Comparison of ENCODE assay signal across 9 mouse cellular contexts in genomic region chr8:70695318-70696018, GRCm38 (mm10). TPM values are rescaled to one million over a fixed set of nuclear protein-coding genes. Genes with fewer than 3 reads are reported as not detected.
A peak's percentile ranks its signal among the peaks of the same experiment; 100 is the strongest.
DNase-seq lines count a peak whose midpoint lies in the region; ATAC-seq lines count a peak whose summit lies in the region.
"Had no signal": no experiment of that assay in that cellular context is flagged by ENCODE, and none has a peak within 500 bp of the region (broad histone marks: within the 10 kb centered on the region; RNA-seq: fewer than 3 reads in every experiment).

No protein-coding gene starts in this region.

- H3K9me3 ChIP-seq in neural tube, embryonic 11.5 days (ENCODE audit: control insufficient read depth, low read length), result no peaks in the 10 kb centered on the region
- H3K9me3 ChIP-seq in embryonic facial prominence, embryonic 11.5 days (replicated peaks; ENCODE audit: control insufficient read depth, low read length), result no peaks in the 10 kb centered on the region

- H3K27ac ChIP-seq in neural tube, embryonic 11.5 days (ENCODE audit: low read depth, low read length), result peak overlapping the region; percentile 46; the same call in 1 of the 2 replicates
- peak overlapping the region; percentile 90 for H3K27ac ChIP-seq in embryonic facial prominence, embryonic 11.5 days (replicated peaks; ENCODE audit: low read depth, low read length)

- WGBS in neural tube, embryonic 11.5 days, result 27% methylated on average over 30 of the region's 32 CpGs
- 29% methylated on average over 32 of the region's 32 CpGs for WGBS in embryonic facial prominence, embryonic 11.5 days

- no peak overlapping the region for H3K4me2 ChIP-seq in neural tube, embryonic 11.5 days (ENCODE audit: low read depth)
- H3K4me2 ChIP-seq in embryonic facial prominence, embryonic 11.5 days (ENCODE audit: low read depth, low read length), result peak overlapping the region; percentile 0

- no peak for DNase-seq in neural tube, embryonic 11.5 days (ENCODE audit: low spot score)
- no peak for DNase-seq in neural tube, embryonic 10.5 days (ENCODE audit: extremely low spot score, low spot score)
- peak; percentile 47 for DNase-seq in embryonic facial prominence, embryonic 11.5 days (ENCODE audit: low spot score)
- peak; percentile 62 for DNase-seq in heart, postnatal 4 days
- DNase-seq in liver, result peak; percentile 72
- no peak for DNase-seq in right cerebral cortex, postnatal 10 days (ENCODE audit: low spot score in 2 of 2)

- H3K4me3 ChIP-seq in neural tube, embryonic 11.5 days (ENCODE audit: low read depth, low read length), result no peak overlapping the region
- H3K4me3 ChIP-seq in embryonic facial prominence, embryonic 11.5 days (ENCODE audit: low read depth, low read length), result no peak overlapping the region; the same call in 1 of the 2 replicates

- H3K27me3 ChIP-seq in neural tube, embryonic 11.5 days (ENCODE audit: control insufficient read depth, insufficient read depth, low read length), result no peaks in the 10 kb centered on the region
- H3K27me3 ChIP-seq in embryonic facial prominence, embryonic 11.5 days (ENCODE audit: control insufficient read depth, insufficient read depth, low read length), result no peaks in the 10 kb centered on the region

- no peak for ATAC-seq in neural tube, embryonic 11.5 days (ENCODE audit: insufficient read depth, low FRiP score, low TSS enrichment)
- ATAC-seq in embryonic facial prominence, embryonic 11.5 days (replicated peaks; ENCODE audit: insufficient number of reproducible peaks, low FRiP score, low TSS enrichment, low read depth), result no peak
- peak; percentile 21 for ATAC-seq in neutrophil, adult 5-6 weeks (ENCODE audit: extremely low read depth, insufficient number of reproducible peaks, low FRiP score, poor library complexity, severe bottlenecking)
- no peak for ATAC-seq in frontal cortex, adult (ENCODE audit: low TSS enrichment)

- peaks cover 40% of the 10 kb centered on the region for H3K4me1 ChIP-seq in neural tube, embryonic 11.5 days (ENCODE audit: control insufficient read depth, insufficient read depth, low read length)
- H3K4me1 ChIP-seq in embryonic facial prominence, embryonic 11.5 days (ENCODE audit: control insufficient read depth, insufficient read depth, low read length), result peaks cover 7% of the 10 kb centered on the region

- H3K36me3 ChIP-seq in neural tube, embryonic 11.5 days (ENCODE audit: control insufficient read depth, insufficient read depth, low read length), result no peaks in the 10 kb centered on the region
- no peaks in the 10 kb centered on the region for H3K36me3 ChIP-seq in embryonic facial prominence, embryonic 11.5 days (replicated peaks; ENCODE audit: control insufficient read depth, insufficient read depth, low read depth, low read length)

- peak overlapping the region; percentile 37; the same call in 1 of the 2 replicates for H3K9ac ChIP-seq in neural tube, embryonic 11.5 days (ENCODE audit: low read length)
- no peak overlapping the region; the same call in none of the 2 replicates for H3K9ac ChIP-seq in embryonic facial prominence, embryonic 11.5 days (replicated peaks; ENCODE audit: low read length)

RNA-seq across cellular contexts. Expression of gene Jund, which starts 3.3 kb away (rescaled TPM):
- polyA plus RNA-seq in neural tube, embryonic 11.5 days (2014; fragmentation: Nextera tagmentation; extraction: Ambion mirVana), result 167 and 171 TPM in 2 replicates
- polyA plus RNA-seq in embryonic facial prominence, embryonic 11.5 days (2014; fragmentation: Nextera tagmentation; extraction: Ambion mirVana), result 94.2 and 104 TPM in 2 replicates
- total RNA-seq in heart, postnatal 4 days (2021), result 100 to 1,000 TPM; 254 to 261 TPM
- total RNA-seq in neutrophil, adult 5-6 weeks (2017), result 316 and 319 TPM in 2 replicates

RNA-seq across cellular contexts. Expression of gene Iqcn, which starts 7.8 kb away (rescaled TPM):
- not detected in 2 replicates for polyA plus RNA-seq in neural tube, embryonic 11.5 days (2014; fragmentation: Nextera tagmentation; extraction: Ambion mirVana)
- not detected in 2 replicates for polyA plus RNA-seq in embryonic facial prominence, embryonic 11.5 days (2014; fragmentation: Nextera tagmentation; extraction: Ambion mirVana)
- total RNA-seq in heart, postnatal 4 days (2021), result under 1 TPM; 0.10 to 0.11 TPM
- 2.4 and 2.8 TPM in 2 replicates for total RNA-seq in neutrophil, adult 5-6 weeks (2017)

RNA-seq across cellular contexts. Expression of gene Lsm4, which starts 22.4 kb away (rescaled TPM):
- polyA plus RNA-seq in neural tube, embryonic 11.5 days (2014; fragmentation: Nextera tagmentation; extraction: Ambion mirVana), result 298 and 301 TPM in 2 replicates
- 323 and 334 TPM in 2 replicates for polyA plus RNA-seq in embryonic facial prominence, embryonic 11.5 days (2014; fragmentation: Nextera tagmentation; extraction: Ambion mirVana)
- total RNA-seq in heart, postnatal 4 days (2021), result 100 to 1,000 TPM; 107 to 120 TPM
- 103 and 134 TPM in 2 replicates for total RNA-seq in neutrophil, adult 5-6 weeks (2017)

RNA-seq across cellular contexts. Expression of gene Gm3336, which starts 22.9 kb away (rescaled TPM):
- not detected in 2 replicates for polyA plus RNA-seq in neural tube, embryonic 11.5 days (2014; fragmentation: Nextera tagmentation; extraction: Ambion mirVana)
- not detected in 2 replicates for polyA plus RNA-seq in embryonic facial prominence, embryonic 11.5 days (2014; fragmentation: Nextera tagmentation; extraction: Ambion mirVana)
- total RNA-seq in heart, postnatal 4 days (2021), result not detected
- total RNA-seq in neutrophil, adult 5-6 weeks (2017), result not detected in 2 replicates
- polyA plus RNA-seq: cortical plate, adult 2 months had no signal

RNA-seq across cellular contexts. Expression of gene Pde4c, which starts 28.1 kb away (rescaled TPM):
- 0.42 TPM in 1 of 2 replicates, not detected in the other for polyA plus RNA-seq in neural tube, embryonic 11.5 days (2014; fragmentation: Nextera tagmentation; extraction: Ambion mirVana)
- polyA plus RNA-seq in embryonic facial prominence, embryonic 11.5 days (2014; fragmentation: Nextera tagmentation; extraction: Ambion mirVana), result 0.06 and 0.20 TPM in 2 replicates
- total RNA-seq in heart, postnatal 4 days (2021), result 1 to 10 TPM in 1 of 2 experiments, under 1 TPM in 1; 0.74 to 1.0 TPM
- 2.2 and 2.4 TPM in 2 replicates for total RNA-seq in neutrophil, adult 5-6 weeks (2017)

Comparison
In these comparisons a context has a peak if more than half of its experiments do, and no peak if none do; other contexts are left out.
1. DNase-seq: peak in embryonic facial prominence, embryonic 11.5 days (single experiment), heart, postnatal 4 days (single experiment) and liver (single experiment); none in neural tube, embryonic 11.5 days (single experiment), neural tube, embryonic 10.5 days (single experiment) and right cerebral cortex, postnatal 10 days (0 of 2).